Mouse (Mus musculus) kidney, adult 2 months (tissue): ENCODE results near the gene Lbhd2.

Experiments used
- CTCF ChIP-seq: fragments of 200-500 bp; conservative IDR thresholded peaks from 2 replicates; pipeline ENCODE4 v1.5.1; 2011; ENCODE audit warnings: low read depth, mild to moderate bottlenecking, control low read depth, low read length, moderate library complexity, mixed read lengths; ENCODE audit not compliant: insufficient read depth, insufficient read length
- POLR2A ChIP-seq: fragments of 200-500 bp; IDR thresholded peaks from one replicate; pipeline ENCODE4 v1.6.1; 2011; ENCODE audit warnings: low read depth, low read length, control low read depth

DNA sequence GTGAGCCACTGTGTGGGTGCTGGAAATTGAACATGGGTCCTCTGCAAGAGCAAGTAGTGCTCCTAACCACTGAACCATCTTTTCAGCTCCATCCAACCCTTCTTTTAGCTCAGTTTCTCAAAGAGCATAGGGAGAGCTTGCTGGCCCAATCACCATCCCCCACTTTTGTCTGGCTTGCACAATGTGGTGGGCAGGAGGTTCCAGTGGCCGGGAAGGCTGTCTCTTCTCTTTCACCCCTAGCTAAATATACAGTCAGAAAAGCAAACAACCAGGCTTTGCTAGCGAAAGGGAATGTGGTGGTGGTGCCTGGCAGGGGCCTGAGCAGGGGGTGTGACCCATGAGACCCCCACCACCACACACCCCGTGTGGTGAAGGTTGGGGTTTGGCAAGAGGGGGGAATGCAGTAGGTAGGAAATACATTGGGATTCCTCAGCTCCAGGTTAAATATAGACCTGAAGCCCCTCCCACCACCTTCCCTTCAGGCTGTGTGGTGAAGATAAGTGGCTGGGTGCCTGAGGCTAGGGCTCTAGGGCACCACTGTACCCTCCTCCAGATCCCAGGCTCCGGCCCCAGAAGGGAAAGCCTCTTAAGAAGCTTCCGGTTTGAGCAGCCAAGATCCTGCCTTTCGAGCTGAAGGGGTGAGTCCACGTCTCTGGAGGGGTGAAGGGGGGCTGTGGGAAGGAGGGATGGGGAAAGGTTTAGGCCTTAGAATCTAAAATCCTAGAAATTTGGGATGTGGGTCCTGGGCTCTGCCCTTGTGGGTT lies 14.5 kb downstream of the Lbhd2 start:
- TF ChIP-seq CTCF (no peak), POLR2A (no peak)
